Mouse (Mus musculus) liver, embryonic 11.5 days (tissue): ENCODE measurements at regions not wholly inside any gene's neighbourhood (a gene's known extent, or its start where the extent isn't known, plus 50 kb on each side); places are given as distances from the start of the nearest gene placed in this dataset.

Experiments used
- ATAC-seq: fragments of 200-750 bp; cut with Nextera tagmentation; replicated peaks from 2 replicates; pipeline ENCODE4 v1.8.0; 2017; ENCODE audit warnings: moderate number of reproducible peaks, mild to moderate bottlenecking, moderate TSS enrichment, moderate library complexity; ENCODE audit not compliant: low FRiP score
- DNase-seq: peaks from one replicate; pipeline ENCODE4 v3.0.0-alpha.2; 2017; ENCODE audit warnings: low spot score
- H3K27ac ChIP-seq: fragments of 300-500 bp; sonication (generic); 2 replicates; pipeline ENCODE4 v1.5.1; 2014; ENCODE audit warnings: mild to moderate bottlenecking, low read depth, low read length, control low read depth
- H3K27me3 ChIP-seq: fragments of 300-500 bp; sonication (generic); replicated peaks from 2 replicates; pipeline ENCODE4 v1.6.1; 2014; ENCODE audit warnings: low read length, mixed read lengths; ENCODE audit not compliant: control insufficient read depth, insufficient read depth
- H3K36me3 ChIP-seq: fragments of 300-500 bp; sonication (generic); 2 replicates; pipeline ENCODE4 v1.6.1; 2014; ENCODE audit warnings: mild to moderate bottlenecking, low read length, moderate library complexity, mixed read lengths; ENCODE audit not compliant: control insufficient read depth, insufficient read depth
- H3K4me1 ChIP-seq: fragments of 300-500 bp; sonication (generic); replicated peaks from 2 replicates; pipeline ENCODE4 v1.6.1; 2014; ENCODE audit warnings: low read length, mixed read lengths; ENCODE audit not compliant: control insufficient read depth, insufficient read depth
- H3K4me2 ChIP-seq: fragments of 300-500 bp; sonication (generic); 2 replicates; pipeline ENCODE4 v1.6.1; 2014; ENCODE audit warnings: mild to moderate bottlenecking, control low read depth, moderate library complexity
- H3K4me3 ChIP-seq: fragments of 300-500 bp; sonication (generic); 2 replicates; pipeline ENCODE4 v1.5.1; 2014; ENCODE audit warnings: low read depth, low read length, control low read depth
- H3K9ac ChIP-seq: fragments of 300-500 bp; sonication (generic); 2 replicates; pipeline ENCODE4 v1.6.1; 2014; ENCODE audit warnings: low read depth, low read length, control low read depth
- H3K9me3 ChIP-seq: fragments of 300-500 bp; sonication (generic); 2 replicates; pipeline ENCODE4 v1.6.1; 2016; ENCODE audit warnings: low read length, inconsistent platforms, mixed read lengths; ENCODE audit not compliant: control insufficient read depth
- WGBS: fragments of 180-500 bp; shearing (Covaris S2); extraction: QIAGEN DNeasy Blood & Tissue Kit; methylation state at CpG from one replicate; pipeline ENCODE4 v1.1.7; 2014; 5-methylcytosine and 5-hydroxymethylcytosine counted together

DNA sequence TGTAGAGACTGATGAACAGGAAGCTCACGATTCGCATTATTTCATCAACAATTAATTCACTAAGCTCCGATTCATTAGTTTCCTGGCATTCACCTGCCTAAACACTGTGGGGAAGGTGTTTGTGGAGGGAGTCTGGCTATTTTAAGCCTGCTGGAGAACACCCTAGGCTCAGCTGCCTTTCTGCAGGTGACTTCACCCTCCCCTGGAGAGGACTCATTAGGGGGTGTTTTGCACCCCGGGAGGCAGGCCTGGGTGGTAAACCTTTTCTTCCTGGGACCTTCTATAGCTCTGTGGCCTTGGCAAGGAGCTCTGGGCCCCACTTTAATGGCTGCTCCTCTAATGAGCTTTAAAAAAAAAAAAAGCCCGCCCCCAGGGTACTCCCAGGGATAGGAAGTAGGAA lies 55.4 kb upstream of the Bnc1 start:
- H3K27me3 ChIP-seq: no peaks in the 10 kb centered on the region
- WGBS: 79% methylated on average over 5 of the region's 5 CpGs
- no peak overlapping the region for H3K4me3 ChIP-seq
- H3K36me3 ChIP-seq: no peaks in the 10 kb centered on the region
- no peak overlapping the region for H3K27ac ChIP-seq
- H3K4me1 ChIP-seq: no peaks in the 10 kb centered on the region
- H3K9me3 ChIP-seq: no peaks in the 10 kb centered on the region
- no peak overlapping the region for H3K9ac ChIP-seq
- H3K4me2 ChIP-seq: no peak overlapping the region
- DNase-seq (no peak), ATAC-seq (no peak)

DNA sequence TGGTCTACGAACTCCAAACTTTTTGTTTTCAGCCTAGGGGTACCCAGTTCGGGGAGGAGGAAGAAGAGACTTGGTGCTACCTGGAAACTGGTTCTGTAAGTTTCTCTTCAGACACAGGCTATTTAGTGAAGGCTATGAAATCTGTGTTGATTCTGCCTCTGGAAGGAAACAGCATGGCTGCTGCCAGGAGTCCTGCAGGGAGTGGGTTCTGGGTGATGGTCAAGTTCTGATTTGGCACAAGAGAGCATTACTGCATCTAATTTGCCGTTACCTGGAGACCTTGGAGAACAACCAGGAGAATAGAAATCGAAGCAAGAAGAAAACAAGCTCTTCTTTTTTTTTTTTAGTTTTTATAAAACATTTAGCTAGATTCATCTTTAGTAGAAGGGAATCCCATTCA lies 61.3 kb upstream of the Bnc1 start:
- WGBS: 75% methylated on average over 4 of the region's 4 CpGs
- H3K9ac ChIP-seq: no peak overlapping the region

DNA sequence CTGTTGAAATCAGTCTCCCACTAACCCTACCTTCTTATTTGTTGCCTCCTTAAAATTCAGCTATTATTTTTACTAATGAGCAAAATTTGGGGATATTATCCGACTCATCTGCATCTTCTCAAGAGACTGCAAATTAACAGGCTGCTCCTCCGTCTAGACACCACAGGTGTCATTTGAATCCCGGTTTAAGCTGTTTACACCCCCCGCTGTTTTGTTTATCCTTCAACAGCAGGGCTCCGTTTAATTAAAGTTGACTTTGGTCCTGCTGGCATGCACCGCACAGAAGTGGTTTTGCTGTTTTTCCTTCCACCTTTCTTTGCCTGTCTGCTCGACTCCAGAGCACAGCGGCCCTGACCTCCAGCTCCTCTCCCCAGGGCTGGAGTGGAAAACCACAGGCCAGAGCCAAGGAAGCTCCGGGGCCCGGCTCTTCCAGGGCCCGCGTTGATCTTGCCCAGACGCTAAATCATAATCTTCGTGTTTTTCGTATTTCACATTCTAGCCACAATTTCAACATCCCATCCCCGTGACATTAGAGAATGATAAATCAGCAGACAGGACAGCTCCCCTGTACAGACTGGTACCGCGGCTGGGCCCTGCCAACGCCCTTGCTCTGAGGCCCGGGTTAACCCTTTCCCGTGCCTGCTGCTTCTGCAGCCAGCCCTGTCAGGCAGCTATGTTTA lies 64.6 kb upstream of the Bnc1 start:
- Histone ChIP-seq H3K4me1 (no peaks in the 10 kb centered on the region), H3K27ac (no peak overlapping the region; the same call in 1 of the 2 replicates), H3K27me3 (peaks cover 4% of the 10 kb centered on the region; the same call in 1 of the 2 replicates), H3K9ac (no peak overlapping the region), H3K9me3 (no peaks in the 10 kb centered on the region), H3K4me2 (peak overlapping the region; percentile 39), H3K4me3 (no peak overlapping the region), H3K36me3 (no peaks in the 10 kb centered on the region)
- DNase-seq (peak; percentile 43), ATAC-seq (no peak)
- 11% methylated on average over 21 of the region's 21 CpGs for WGBS

More for the DNA sequence above, 61.3 kb upstream of the Bnc1 start:
- Histone ChIP-seq H3K27me3 (0 out of 2 replicates have a peak, but pooled peaks cover 4% of the 10 kb centered on the region), H3K9me3 (no peaks in the 10 kb centered on the region), H3K36me3 (no peaks in the 10 kb centered on the region), H3K4me3 (no peak overlapping the region), H3K27ac (no peak overlapping the region), H3K4me1 (no peaks in the 10 kb centered on the region), H3K4me2 (no peak overlapping the region)
- DNase-seq: no peak
- ATAC-seq: no peak

DNA sequence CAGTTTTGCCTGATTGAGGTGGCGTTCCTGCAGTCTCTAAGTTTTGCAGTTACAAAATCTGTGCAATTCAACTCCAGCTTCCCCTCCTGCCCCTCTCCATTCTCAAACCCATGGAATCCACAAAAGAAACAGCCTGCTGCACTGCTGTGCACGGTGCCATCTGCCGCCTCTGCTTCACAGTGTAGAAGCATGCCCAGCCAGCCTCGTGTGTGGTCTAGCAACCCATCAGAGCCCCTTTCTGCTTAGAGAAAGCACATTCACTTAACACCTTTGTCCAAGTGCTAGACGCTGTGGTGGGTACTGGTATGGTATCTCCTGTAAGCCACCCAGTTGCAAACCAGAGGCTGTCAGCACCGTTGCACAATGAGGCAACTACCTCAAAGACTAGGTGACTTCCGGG lies 71.3 kb upstream of the Bnc1 start:
- H3K4me1 ChIP-seq: no peaks in the 10 kb centered on the region
- no peak overlapping the region for H3K9ac ChIP-seq
- no peak for DNase-seq
- WGBS: 49% methylated on average over 7 of the region's 7 CpGs
- no peaks in the 10 kb centered on the region for H3K9me3 ChIP-seq
- H3K36me3 ChIP-seq: no peaks in the 10 kb centered on the region
- H3K27ac ChIP-seq: no peak overlapping the region
- no peak overlapping the region for H3K4me2 ChIP-seq
- ATAC-seq: no peak
- H3K27me3 ChIP-seq: no peaks in the 10 kb centered on the region; the same call in 1 of the 2 replicates
- H3K4me3 ChIP-seq: no peak overlapping the region

DNA sequence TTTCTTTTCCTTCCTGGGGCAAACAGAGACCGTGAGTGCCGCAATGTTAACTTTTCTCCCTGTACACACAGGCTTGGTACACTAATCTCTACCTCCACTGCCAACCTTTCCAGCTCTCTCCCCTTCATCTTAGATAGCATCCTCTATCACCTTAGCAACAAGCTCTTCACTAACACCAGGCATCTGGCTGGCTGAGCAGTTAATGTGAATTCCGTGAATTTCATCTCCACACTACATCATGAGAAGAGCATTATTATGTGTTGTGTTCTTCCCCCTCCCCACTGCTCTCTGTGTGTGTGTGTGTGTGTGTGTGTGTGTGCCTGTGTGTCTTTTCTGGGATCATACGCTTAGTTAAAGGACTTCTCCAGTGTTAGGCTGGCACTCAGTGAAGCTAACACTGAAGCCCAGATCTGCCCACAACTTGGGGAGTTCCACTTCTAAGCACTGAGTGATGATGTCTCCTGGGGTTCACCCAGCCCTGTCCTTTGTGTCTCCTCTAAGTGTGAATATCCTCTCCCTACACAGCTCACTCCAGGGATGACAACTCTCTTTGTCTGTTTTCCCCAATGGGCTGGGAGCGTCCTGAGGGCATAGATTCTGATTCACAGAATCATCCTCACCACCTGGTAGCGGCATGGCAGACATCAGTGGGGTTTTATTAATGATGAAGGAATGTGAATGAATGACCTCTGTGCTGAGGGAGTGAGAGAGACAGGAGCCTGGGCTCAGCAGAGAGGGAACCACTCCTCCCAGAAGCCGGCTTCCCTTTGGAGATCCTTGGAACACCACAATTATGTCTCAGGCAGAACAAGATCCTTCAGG lies 77.7 kb upstream of the Bnc1 start:
- DNase-seq: no peak
- Histone ChIP-seq H3K9ac (no peak overlapping the region), H3K4me1 (no peaks in the 10 kb centered on the region), H3K9me3 (no peaks in the 10 kb centered on the region), H3K4me2 (no peak overlapping the region), H3K4me3 (no peak overlapping the region), H3K27ac (no peak overlapping the region), H3K36me3 (no peaks in the 10 kb centered on the region), H3K27me3 (no peaks in the 10 kb centered on the region)
- no peak for ATAC-seq
- 66% methylated on average over 7 of the region's 7 CpGs for WGBS

DNA sequence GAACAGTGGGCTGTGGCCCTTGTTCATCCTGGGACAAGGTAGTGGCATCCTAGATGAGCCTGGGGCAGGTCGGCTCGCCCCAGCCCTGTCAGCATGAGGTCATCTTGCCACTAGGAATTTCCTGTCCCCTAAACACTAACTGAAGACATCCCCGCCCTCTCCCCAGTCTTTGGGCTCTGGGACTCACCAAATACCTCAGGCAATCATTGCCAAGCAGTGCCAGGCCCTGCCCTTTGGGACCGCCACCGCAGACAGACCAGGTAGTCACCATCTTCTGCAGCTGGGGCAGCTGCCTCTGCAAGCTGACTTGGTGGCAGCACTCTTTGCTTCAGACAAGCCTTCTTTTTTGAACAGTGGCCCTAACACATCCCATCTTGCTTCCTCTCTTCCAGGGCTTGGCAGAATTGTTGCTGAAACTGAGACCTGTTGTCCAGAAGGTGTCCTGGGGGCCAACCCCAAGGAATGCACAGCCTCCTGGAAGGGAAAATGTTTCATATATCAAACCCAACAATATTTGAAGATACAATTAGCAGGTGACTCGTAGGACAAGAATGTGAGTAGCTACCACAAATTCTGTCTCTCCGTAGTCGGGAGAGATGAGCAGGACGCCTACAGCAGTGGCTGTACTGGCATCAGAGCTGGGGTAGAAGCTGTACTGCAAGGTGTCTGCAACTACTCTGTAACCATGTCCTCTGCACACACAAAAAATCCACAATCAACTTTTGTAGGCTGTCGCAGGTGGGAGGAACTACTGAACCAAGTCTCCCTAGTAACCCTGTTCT lies 79.0 kb upstream of the Bnc1 start:
- Histone ChIP-seq H3K9ac (no peak overlapping the region), H3K4me1 (no peaks in the 10 kb centered on the region), H3K27me3 (no peaks in the 10 kb centered on the region), H3K9me3 (no peaks in the 10 kb centered on the region), H3K27ac (no peak overlapping the region), H3K36me3 (no peaks in the 10 kb centered on the region), H3K4me2 (no peak overlapping the region), H3K4me3 (no peak overlapping the region)
- WGBS: 73% methylated on average over 10 of the region's 10 CpGs
- DNase-seq: no peak
- ATAC-seq: no peak

DNA sequence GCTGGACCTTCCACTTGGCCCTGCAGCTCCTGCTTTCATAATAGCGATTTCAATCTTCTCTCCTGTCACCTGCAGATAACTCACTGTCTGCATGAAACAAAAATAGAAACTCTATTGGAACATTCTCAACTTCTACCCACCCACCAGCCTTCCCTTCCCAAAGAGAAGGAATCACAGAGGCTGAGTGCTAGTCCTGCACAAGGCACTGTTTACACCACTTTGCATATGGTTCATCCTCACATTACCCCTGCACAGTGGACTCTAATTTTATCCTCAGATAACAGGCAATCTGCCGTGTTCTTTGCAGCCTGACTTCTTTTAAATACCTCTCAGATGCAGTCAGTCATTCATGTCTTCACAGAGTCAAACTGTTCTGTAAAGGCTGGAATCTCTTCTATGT lies 83.3 kb upstream of the Bnc1 start:
- DNase-seq (no peak), ATAC-seq (no peak)
- no peaks in the 10 kb centered on the region for H3K4me1 ChIP-seq
- H3K4me2 ChIP-seq: no peak overlapping the region
- H3K4me3 ChIP-seq: no peak overlapping the region
- no peaks in the 10 kb centered on the region for H3K27me3 ChIP-seq
- no peak overlapping the region for H3K27ac ChIP-seq
- no peak overlapping the region for H3K9ac ChIP-seq
- WGBS: 81% methylated on average over 2 of the region's 2 CpGs
- H3K9me3 ChIP-seq: no peaks in the 10 kb centered on the region
- H3K36me3 ChIP-seq: no peaks in the 10 kb centered on the region

DNA sequence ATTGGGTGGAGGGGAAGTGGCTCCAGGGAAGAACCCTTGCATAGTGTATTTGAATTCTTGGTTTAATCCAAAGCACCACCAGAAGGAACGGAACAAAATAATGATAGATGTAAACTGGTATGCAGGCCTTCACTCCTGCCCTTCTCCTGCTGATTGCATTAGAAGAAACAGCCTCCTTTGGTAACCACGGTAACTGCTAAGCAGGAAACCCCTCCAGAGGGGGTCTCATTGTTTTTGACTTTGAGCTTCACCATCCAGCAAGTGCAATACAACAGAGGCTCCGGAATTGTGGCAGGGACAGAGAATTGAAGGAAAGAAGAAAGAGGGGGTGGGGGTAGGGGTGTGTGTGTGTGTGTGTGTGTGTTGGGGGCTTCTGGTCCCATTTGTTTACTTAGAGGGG lies 89.8 kb upstream of the Bnc1 start:
- Histone ChIP-seq H3K4me1 (no peaks in the 10 kb centered on the region), H3K9ac (no peak overlapping the region), H3K9me3 (no peaks in the 10 kb centered on the region), H3K36me3 (no peaks in the 10 kb centered on the region), H3K4me3 (no peak overlapping the region), H3K4me2 (no peak overlapping the region), H3K27ac (no peak overlapping the region), H3K27me3 (peaks cover 2% of the 10 kb centered on the region; the same call in 1 of the 2 replicates)
- ATAC-seq (no peak), DNase-seq (no peak)
- 20% methylated on average over 3 of the region's 3 CpGs for WGBS
